Mouse (Mus musculus) ES-Bruce4 (cell line): Measurements from ENCODE around the gene Coq9.

Source experiments
- CTCF ChIP-seq: IDR thresholded peaks from one replicate; pipeline ENCODE4 v1.8.1; 2011; ENCODE audit warnings: low read depth, low read length
- POLR2A ChIP-seq: IDR thresholded peaks from one replicate; pipeline ENCODE4 v1.8.1; 2011; ENCODE audit warnings: low read length; ENCODE audit not compliant: insufficient read depth

GRCm38 (mm10) chr8:94870474-94871107, 32.5 kb downstream of the Coq9 start:
- TF ChIP-seq POLR2A (no peak), CTCF (no peak)
